Mouse (Mus musculus): ENCODE results near the gene Actb. TPM values are rescaled to one million over a fixed set of nuclear protein-coding genes. Genes with fewer than 3 reads are reported as not detected.

Gene Actb
- polyA plus RNA-seq, 1 experiment from 2014 or later = 12,646 TPM

DNA sequence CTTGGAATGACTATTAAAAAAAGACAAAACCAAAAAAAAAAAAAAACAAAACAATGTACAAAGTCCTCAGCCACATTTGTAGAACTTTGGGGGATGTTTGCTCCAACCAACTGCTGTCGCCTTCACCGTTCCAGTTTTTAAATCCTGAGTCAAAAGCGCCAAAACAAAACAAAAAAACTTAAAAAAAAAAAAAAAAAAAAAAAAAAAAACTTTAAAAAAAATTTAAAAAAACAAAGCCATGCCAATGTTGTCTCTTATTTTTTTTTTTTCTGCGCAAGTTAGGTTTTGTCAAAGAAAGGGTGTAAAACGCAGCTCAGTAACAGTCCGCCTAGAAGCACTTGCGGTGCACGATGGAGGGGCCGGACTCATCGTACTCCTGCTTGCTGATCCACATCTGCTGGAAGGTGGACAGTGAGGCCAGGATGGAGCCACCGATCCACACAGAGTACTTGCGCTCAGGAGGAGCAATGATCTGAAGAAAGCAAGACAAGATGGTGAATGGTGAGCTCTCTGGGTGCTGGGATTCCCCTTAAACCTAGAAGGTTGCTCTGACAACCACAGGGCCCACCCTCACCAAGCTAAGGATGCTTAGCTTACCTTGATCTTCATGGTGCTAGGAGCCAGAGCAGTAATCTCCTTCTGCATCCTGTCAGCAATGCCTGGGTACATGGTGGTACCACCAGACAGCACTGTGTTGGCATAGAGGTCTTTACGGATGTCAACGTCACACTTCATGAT is 2.9 kb downstream of the Actb start:
- peaks cover 38% of the 10 kb centered on the region for H3K4me1 ChIP-seq (ENCODE audit: insufficient read depth, low read length)
- WGBS = 70% methylated on average over 14 of the region's 14 CpGs
- H3K4me3 ChIP-seq (ENCODE audit: low read length) = peak overlapping the region; percentile 100
- H3K27me3 ChIP-seq (ENCODE audit: insufficient read depth, low read length) = no peaks in the 10 kb centered on the region
- peak overlapping the region; percentile 100 for H3K27ac ChIP-seq (ENCODE audit: low read length)
- H3K4me2 ChIP-seq (replicated peaks; ENCODE audit: low read depth, low read length) = peak overlapping the region; percentile 66
- peak overlapping the region; percentile 100 for H3K9ac ChIP-seq (replicated peaks; ENCODE audit: low read length)
- H3K36me3 ChIP-seq (ENCODE audit: insufficient read depth, low read length) = peaks cover 47% of the 10 kb centered on the region
- ATAC-seq (ENCODE audit: low FRiP score, low TSS enrichment) = no peak
- H3K9me3 ChIP-seq (ENCODE audit: low read length) = no peaks in the 10 kb centered on the region

GRCm38 (mm10) chr5:142902506-142903314 is 3.8 kb downstream of the Actb start:
- 57% methylated on average over 5 of the region's 5 CpGs for WGBS
- peaks cover 29% of the 10 kb centered on the region for H3K4me1 ChIP-seq (ENCODE audit: insufficient read depth, low read length)
- H3K36me3 ChIP-seq (ENCODE audit: insufficient read depth, low read length) = peaks cover 47% of the 10 kb centered on the region
- H3K9me3 ChIP-seq (ENCODE audit: low read length) = no peaks in the 10 kb centered on the region
- peak overlapping the region; percentile 17; the same call in 1 of the 2 replicates for H3K4me3 ChIP-seq (ENCODE audit: low read length)
- no peak for ATAC-seq (ENCODE audit: low FRiP score, low TSS enrichment)
- peak overlapping the region; percentile 66 for H3K4me2 ChIP-seq (replicated peaks; ENCODE audit: low read depth, low read length)
- H3K27me3 ChIP-seq (ENCODE audit: insufficient read depth, low read length) = no peaks in the 10 kb centered on the region
- peak overlapping the region; percentile 44 for H3K27ac ChIP-seq (ENCODE audit: low read length)
- peak overlapping the region; percentile 8; the same call in 1 of the 2 replicates for H3K9ac ChIP-seq (replicated peaks; ENCODE audit: low read length)

- Histone ChIP-seq H3K4me2 (replicated peaks; ENCODE audit: low read depth, low read length) (no peak overlapping the region), H3K9me3 (ENCODE audit: low read length) (no peaks in the 10 kb centered on the region), H3K9ac (replicated peaks; ENCODE audit: low read length) (0 out of 2 replicates have a peak overlapping the region, but pooled peaks have one; percentile 8), H3K4me1 (ENCODE audit: insufficient read depth, low read length) (peaks cover 21% of the 10 kb centered on the region), H3K27ac (ENCODE audit: low read length) (peak overlapping the region; percentile 44), H3K36me3 (ENCODE audit: insufficient read depth, low read length) (peaks cover 47% of the 10 kb centered on the region), H3K27me3 (ENCODE audit: insufficient read depth, low read length) (no peaks in the 10 kb centered on the region), H3K4me3 (ENCODE audit: low read length) (no peak overlapping the region)
- WGBS = 39% methylated on average over 4 of the region's 4 CpGs
- ATAC-seq (ENCODE audit: low FRiP score, low TSS enrichment) = no peak
These were observed 4.6 kb downstream of the Actb start for GRCm38 (mm10) chr5:142901846-142902505.

DNA sequence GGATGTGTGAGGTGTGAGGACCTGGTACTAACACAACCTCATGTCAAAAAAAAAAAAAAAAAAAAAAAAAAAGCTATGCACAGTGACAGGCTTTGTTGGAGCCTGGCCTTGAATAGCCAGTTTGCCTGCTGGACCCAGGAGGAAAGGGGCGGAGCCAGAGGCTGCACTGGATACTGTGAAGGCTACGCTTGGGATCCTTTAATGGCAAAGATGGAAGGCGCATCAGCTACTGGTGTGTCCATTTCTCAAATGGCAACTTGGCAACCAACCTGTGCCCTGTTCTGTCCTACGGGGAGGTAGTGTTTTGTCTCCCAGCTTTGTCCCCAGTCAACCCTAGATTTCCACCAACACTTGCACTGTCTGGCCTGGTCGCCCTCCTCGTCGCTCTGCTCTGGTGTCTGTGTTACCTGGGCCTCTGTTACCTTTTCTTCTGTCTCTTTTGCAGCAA is 5.2 kb downstream of the Actb start:
- ATAC-seq (ENCODE audit: low FRiP score, low TSS enrichment) = no peak
- H3K4me2 ChIP-seq (replicated peaks; ENCODE audit: low read depth, low read length) = no peak overlapping the region
- H3K9ac ChIP-seq (replicated peaks; ENCODE audit: low read length) = no peak overlapping the region
- 74% methylated on average over 7 of the region's 7 CpGs for WGBS
- H3K4me3 ChIP-seq (ENCODE audit: low read length) = no peak overlapping the region
- H3K27me3 ChIP-seq (ENCODE audit: insufficient read depth, low read length) = no peaks in the 10 kb centered on the region
- H3K36me3 ChIP-seq (ENCODE audit: insufficient read depth, low read length) = peaks cover 47% of the 10 kb centered on the region
- H3K27ac ChIP-seq (ENCODE audit: low read length) = peak overlapping the region; percentile 44; the same call in 1 of the 2 replicates
- H3K4me1 ChIP-seq (ENCODE audit: insufficient read depth, low read length) = peaks cover 19% of the 10 kb centered on the region
- H3K9me3 ChIP-seq (ENCODE audit: low read length) = no peaks in the 10 kb centered on the region

DNA sequence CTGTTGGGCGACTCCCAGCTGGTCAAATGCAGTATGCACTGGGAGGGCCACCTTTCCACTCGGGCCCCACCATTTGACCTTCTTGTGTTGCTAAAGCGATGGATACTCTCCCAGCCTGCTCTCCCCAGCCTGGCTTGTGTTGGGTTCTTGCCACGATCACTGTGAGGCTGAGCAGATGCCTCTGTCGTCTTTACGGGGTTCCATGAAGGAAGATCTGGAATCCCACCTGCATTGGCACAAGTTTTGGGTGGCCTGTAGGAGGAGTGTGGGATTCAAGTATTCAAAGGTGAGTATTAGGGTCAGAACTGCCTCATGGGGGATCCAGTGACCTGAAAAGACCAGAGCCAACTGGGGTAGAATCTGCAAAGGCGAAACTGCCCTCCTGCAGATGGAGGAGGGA is 5.9 kb downstream of the Actb start:
- Histone ChIP-seq H3K36me3 (ENCODE audit: insufficient read depth, low read length) (peaks cover 47% of the 10 kb centered on the region), H3K27ac (ENCODE audit: low read length) (no peak overlapping the region)

DNA sequence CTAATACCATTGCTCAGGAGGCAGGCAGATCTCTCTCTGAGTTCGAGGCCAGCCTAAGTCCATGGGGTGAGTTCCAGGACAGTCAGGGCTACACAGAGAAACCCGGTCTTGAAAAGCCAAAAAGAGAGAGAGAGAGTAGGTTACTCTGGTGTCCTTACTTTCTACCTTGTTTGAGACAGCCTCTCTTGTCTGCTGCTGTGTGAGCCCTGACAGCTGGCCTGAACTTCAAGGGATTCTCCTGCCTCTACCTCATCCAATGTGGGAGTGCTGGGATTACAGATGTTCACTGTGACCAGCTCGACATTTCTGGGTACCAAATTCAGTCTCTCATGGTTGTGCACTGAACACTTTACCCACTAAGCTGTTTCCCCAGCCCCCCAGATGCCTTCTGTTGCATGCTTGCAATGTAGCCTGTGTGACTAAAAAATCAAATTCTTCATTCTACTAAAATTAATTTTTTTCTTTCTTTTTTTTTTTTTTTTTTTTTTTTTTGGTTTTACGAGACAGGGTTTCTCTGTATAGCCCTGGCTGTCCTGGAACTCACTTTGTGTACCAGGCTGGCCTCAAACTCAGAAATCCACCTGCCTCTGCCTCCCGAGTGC is 6.5 kb downstream of the Actb start:
- Histone ChIP-seq H3K36me3 (ENCODE audit: insufficient read depth, low read length) (peaks cover 41% of the 10 kb centered on the region), H3K9me3 (ENCODE audit: low read length) (no peaks in the 10 kb centered on the region), H3K27ac (ENCODE audit: low read length) (no peak overlapping the region), H3K4me1 (ENCODE audit: insufficient read depth, low read length) (peaks cover 25% of the 10 kb centered on the region), H3K4me2 (replicated peaks; ENCODE audit: low read depth, low read length) (no peak overlapping the region), H3K27me3 (ENCODE audit: insufficient read depth, low read length) (no peaks in the 10 kb centered on the region), H3K4me3 (ENCODE audit: low read length) (no peak overlapping the region), H3K9ac (replicated peaks; ENCODE audit: low read length) (no peak overlapping the region)
- WGBS = 73% methylated on average over 5 of the region's 5 CpGs
- ATAC-seq (ENCODE audit: low FRiP score, low TSS enrichment) = no peak

More for the DNA sequence above, 5.9 kb downstream of the Actb start:
- Histone ChIP-seq H3K9ac (replicated peaks; ENCODE audit: low read length) (no peak overlapping the region), H3K4me1 (ENCODE audit: insufficient read depth, low read length) (peaks cover 25% of the 10 kb centered on the region), H3K9me3 (ENCODE audit: low read length) (no peaks in the 10 kb centered on the region), H3K4me3 (ENCODE audit: low read length) (no peak overlapping the region), H3K27me3 (ENCODE audit: insufficient read depth, low read length) (no peaks in the 10 kb centered on the region), H3K4me2 (replicated peaks; ENCODE audit: low read depth, low read length) (no peak overlapping the region)
- ATAC-seq (ENCODE audit: low FRiP score, low TSS enrichment) = no peak
- WGBS = 72% methylated on average over 7 of the region's 7 CpGs

DNA sequence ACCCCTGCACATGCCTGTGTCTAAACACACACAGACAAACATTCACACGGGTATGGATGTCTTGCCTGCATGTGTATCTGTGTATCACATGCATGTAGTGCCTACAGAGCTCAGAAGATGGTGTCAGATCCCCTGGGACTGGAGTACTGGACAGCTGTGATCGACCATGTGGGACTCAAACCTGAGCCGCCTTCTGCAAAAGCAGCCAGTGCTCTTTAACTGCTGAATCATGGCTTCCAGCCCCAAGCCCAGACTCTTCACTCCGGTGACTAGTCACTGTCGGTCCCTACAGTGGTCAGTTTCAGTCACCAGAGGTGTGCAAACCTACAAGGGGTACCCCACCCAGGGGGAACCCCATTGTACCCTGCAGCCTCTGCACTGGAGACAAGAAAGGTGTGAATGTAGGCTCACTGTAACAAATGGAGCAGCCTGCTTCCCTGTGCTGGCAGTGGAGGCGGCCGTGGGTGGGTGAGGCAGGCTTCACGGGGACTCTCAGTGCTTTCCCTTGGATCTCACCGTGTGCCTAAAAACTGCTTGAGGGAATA is 7.4 kb downstream of the Actb start:
- H3K27me3 ChIP-seq (ENCODE audit: insufficient read depth, low read length) = no peaks in the 10 kb centered on the region
- no peak overlapping the region for H3K27ac ChIP-seq (ENCODE audit: low read length)
- H3K36me3 ChIP-seq (ENCODE audit: insufficient read depth, low read length) = peaks cover 32% of the 10 kb centered on the region
- H3K4me3 ChIP-seq (ENCODE audit: low read length) = no peak overlapping the region
- peaks cover 21% of the 10 kb centered on the region for H3K4me1 ChIP-seq (ENCODE audit: insufficient read depth, low read length)
- no peak for ATAC-seq (ENCODE audit: low FRiP score, low TSS enrichment)
- WGBS = 71% methylated on average over 9 of the region's 9 CpGs
- H3K4me2 ChIP-seq (replicated peaks; ENCODE audit: low read depth, low read length) = no peak overlapping the region
- H3K9ac ChIP-seq (replicated peaks; ENCODE audit: low read length) = no peak overlapping the region
- H3K9me3 ChIP-seq (ENCODE audit: low read length) = no peaks in the 10 kb centered on the region

GRCm38 (mm10) chr5:142898316-142898715 is 8.2 kb downstream of the Actb start:
- H3K27me3 ChIP-seq (ENCODE audit: insufficient read depth, low read length) = no peaks in the 10 kb centered on the region
- ATAC-seq (ENCODE audit: low FRiP score, low TSS enrichment) = no peak
- H3K27ac ChIP-seq (ENCODE audit: low read length) = no peak overlapping the region
- peaks cover 26% of the 10 kb centered on the region for H3K36me3 ChIP-seq (ENCODE audit: insufficient read depth, low read length)
- no peak overlapping the region for H3K9ac ChIP-seq (replicated peaks; ENCODE audit: low read length)
- WGBS = 68% methylated on average over 4 of the region's 4 CpGs
- no peaks in the 10 kb centered on the region for H3K9me3 ChIP-seq (ENCODE audit: low read length)
- H3K4me3 ChIP-seq (ENCODE audit: low read length) = no peak overlapping the region
- no peak overlapping the region for H3K4me2 ChIP-seq (replicated peaks; ENCODE audit: low read depth, low read length)
- H3K4me1 ChIP-seq (ENCODE audit: insufficient read depth, low read length) = peaks cover 22% of the 10 kb centered on the region

DNA sequence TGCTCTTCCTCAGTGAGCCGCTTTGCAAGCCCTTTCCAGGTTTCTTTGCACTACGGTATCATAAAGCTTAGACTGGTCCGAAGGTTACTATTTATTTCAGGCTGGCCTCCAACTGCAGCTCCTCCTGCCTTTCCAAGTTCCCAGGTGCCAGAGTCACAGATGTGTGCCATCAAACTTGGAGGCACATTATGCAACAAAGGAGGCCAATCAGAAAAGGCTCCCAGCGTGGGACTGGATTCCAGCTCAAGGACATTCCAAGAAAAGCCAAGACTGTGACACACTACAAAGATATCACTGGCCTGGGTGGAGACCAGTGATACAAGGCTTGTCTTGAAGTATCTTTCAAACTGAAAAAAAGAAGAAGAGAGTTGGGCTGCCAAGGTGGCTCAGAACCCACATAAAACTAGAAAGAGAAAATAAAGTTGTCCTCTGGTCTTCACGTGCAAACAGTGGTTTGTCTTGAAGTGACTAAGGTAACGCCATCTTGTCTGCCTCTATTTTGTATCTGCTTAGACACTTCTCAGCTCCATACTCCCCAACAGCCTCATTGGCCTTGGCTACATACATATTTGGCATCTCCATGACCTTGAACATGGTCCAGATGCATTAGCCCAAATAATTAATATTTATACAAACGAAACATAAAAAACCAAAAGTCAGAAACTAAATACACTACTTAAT is 8.8 kb downstream of the Actb start:
- H3K4me1 ChIP-seq (ENCODE audit: insufficient read depth, low read length) = peaks cover 18% of the 10 kb centered on the region
- no peak overlapping the region for H3K4me3 ChIP-seq (ENCODE audit: low read length)
- no peaks in the 10 kb centered on the region for H3K9me3 ChIP-seq (ENCODE audit: low read length)
- peaks cover 20% of the 10 kb centered on the region for H3K36me3 ChIP-seq (ENCODE audit: insufficient read depth, low read length)
- no peak overlapping the region for H3K4me2 ChIP-seq (replicated peaks; ENCODE audit: low read depth, low read length)
- H3K27ac ChIP-seq (ENCODE audit: low read length) = no peak overlapping the region
- no peak overlapping the region for H3K9ac ChIP-seq (replicated peaks; ENCODE audit: low read length)
- no peaks in the 10 kb centered on the region for H3K27me3 ChIP-seq (ENCODE audit: insufficient read depth, low read length)
- 89% methylated on average over 7 of the region's 7 CpGs for WGBS
- ATAC-seq (ENCODE audit: low FRiP score, low TSS enrichment) = no peak

Data from kidney, embryonic 16.5 days (tissue).